Mouse (Mus musculus) heart, adult 18-20 months (tissue): Measurements from ENCODE around the gene Fam72a. TPM values are rescaled to one million over a fixed set of nuclear protein-coding genes. Genes with fewer than 3 reads are reported as not detected.

Experiments
- DNase-seq, 2 experiments: peaks; one replicate each; pipeline ENCODE4 v3.0.0; 2021 to 2022; ENCODE audit warnings: mixed read lengths in 1 of 2
- total RNA-seq, 2 experiments: library from RNA; stranded (reverse); gene quantifications; 2 replicates each; pipeline ENCODE4 v1.2.3; 2021

Gene Fam72a
- total RNA-seq, 2 experiments from 2014 or later, result 0.87 to 0.89 TPM

- peak; percentile 81 to 83 for DNase-seq
Observed at GRCm38 (mm10) chr1:131526371-131527270, 1.1 kb upstream of the Fam72a start.

GRCm38 (mm10) chr1:131528081-131528507 lies 391 bp downstream of the Fam72a start:
- DNase-seq, result peak; percentile 82 to 85

- DNase-seq, result peak in 1 of 2 experiments; percentile 16
Observed at GRCm38 (mm10) chr1:131528561-131529166, 961 bp downstream of the Fam72a start.

GRCm38 (mm10) chr1:131539771-131540170 lies 12.1 kb downstream of the Fam72a start:
- no peak for DNase-seq

GRCm38 (mm10) chr1:131540795-131541194 lies 13.1 kb downstream of the Fam72a start:
- DNase-seq, result no peak

GRCm38 (mm10) chr1:131541431-131541830 lies 13.7 kb downstream of the Fam72a start:
- peak; percentile 35 to 40 for DNase-seq

GRCm38 (mm10) chr1:131541903-131542302 lies 14.2 kb downstream of the Fam72a start:
- DNase-seq, result no peak

GRCm38 (mm10) chr1:131543886-131544565 lies 16.3 kb downstream of the Fam72a start:
- no peak for DNase-seq

GRCm38 (mm10) chr1:131546798-131547690 lies 19.3 kb downstream of the Fam72a start:
- peak; percentile 48 to 73 for DNase-seq

- DNase-seq, result peak; percentile 50 to 63
Observed at GRCm38 (mm10) chr1:131548494-131549365, 21.0 kb downstream of the Fam72a start.

- no peak for DNase-seq
Observed at GRCm38 (mm10) chr1:131551956-131552355, 24.3 kb downstream of the Fam72a start.

GRCm38 (mm10) chr1:131553428-131553827 lies 25.7 kb downstream of the Fam72a start:
- no peak for DNase-seq

GRCm38 (mm10) chr1:131555042-131555812 lies 27.5 kb downstream of the Fam72a start:
- peak; percentile 87 to 88 for DNase-seq

- peak in 1 of 2 experiments; percentile 7 for DNase-seq
Observed at GRCm38 (mm10) chr1:131560500-131560899, 32.8 kb downstream of the Fam72a start.

GRCm38 (mm10) chr1:131562081-131562480 lies 34.4 kb downstream of the Fam72a start:
- no peak for DNase-seq

GRCm38 (mm10) chr1:131566056-131566455 lies 38.4 kb downstream of the Fam72a start:
- DNase-seq, result peak; percentile 12 to 19

- no peak for DNase-seq
Observed at GRCm38 (mm10) chr1:131569721-131570120, 42.0 kb downstream of the Fam72a start.

- DNase-seq, result no peak
Observed at GRCm38 (mm10) chr1:131570391-131570790, 42.7 kb downstream of the Fam72a start.

- no peak for DNase-seq
Observed at GRCm38 (mm10) chr1:131573721-131574120, 46.0 kb downstream of the Fam72a start.
